Mouse (Mus musculus) heart, embryonic 12.5 days (tissue): ENCODE results near the gene Pafah1b3. TPM values are rescaled to one million over a fixed set of nuclear protein-coding genes. Genes with fewer than 3 reads are reported as not detected.
"Not testable (repeated sequence)": the region's sequence is repeated elsewhere in the genome, so short reads cannot be mapped to it uniquely, and the experiment has no call there.

ENCODE experiments used
- ATAC-seq: fragments of 200-750 bp; cut with Nextera tagmentation; 2 replicates; pipeline ENCODE4 v1.8.0; 2017; ENCODE audit warnings: moderate TSS enrichment, moderate library complexity; ENCODE audit not compliant: insufficient number of reproducible peaks, low FRiP score
- H3K27ac ChIP-seq: fragments of 300-500 bp; sonication (generic); 2 replicates; pipeline ENCODE4 v1.5.1; 2016; ENCODE audit warnings: mild to moderate bottlenecking, moderate library complexity; ENCODE audit not compliant: poor library complexity, severe bottlenecking
- H3K27me3 ChIP-seq: fragments of 300-500 bp; sonication (generic); replicated peaks from 2 replicates; pipeline ENCODE4 v1.6.1; 2016; ENCODE audit warnings: mild to moderate bottlenecking, moderate library complexity
- H3K36me3 ChIP-seq: fragments of 300-500 bp; sonication (generic); 2 replicates; pipeline ENCODE4 v1.6.1; 2016; ENCODE audit warnings: mild to moderate bottlenecking, moderate library complexity
- H3K4me1 ChIP-seq: fragments of 300-500 bp; sonication (generic); replicated peaks from 2 replicates; pipeline ENCODE4 v1.6.1; 2016; ENCODE audit warnings: mild to moderate bottlenecking
- H3K4me2 ChIP-seq: fragments of 300-500 bp; sonication (generic); 2 replicates; pipeline ENCODE4 v1.6.1; 2016; ENCODE audit warnings: mild to moderate bottlenecking, moderate library complexity
- H3K4me3 ChIP-seq: fragments of 300-500 bp; sonication (generic); 2 replicates; pipeline ENCODE4 v1.5.1; 2016; ENCODE audit warnings: mild to moderate bottlenecking
- H3K9ac ChIP-seq: fragments of 300-500 bp; sonication (generic); 2 replicates; pipeline ENCODE4 v1.6.1; 2016; ENCODE audit warnings: mild to moderate bottlenecking, moderate library complexity
- H3K9me3 ChIP-seq: fragments of 300-500 bp; sonication (generic); replicated peaks from 2 replicates; pipeline ENCODE4 v1.6.1; 2016; ENCODE audit warnings: mild to moderate bottlenecking, moderate library complexity
- WGBS: fragments of 180-500 bp; shearing (Covaris S2); methylation state at CpG from one replicate; pipeline ENCODE4 v1.1.7; 2016; 5-methylcytosine and 5-hydroxymethylcytosine counted together
- polyA plus RNA-seq: library from polyadenylated mRNA; unstranded; fragments of >200 nt; fragmentation: Nextera tagmentation; extraction: Ambion mirVana; gene quantifications from 2 replicates; pipeline ENCODE4 v1.2.1, GENCODE M21; 2016

Pafah1b3 gene
- polyA plus RNA-seq, 1 experiment from 2014 or later, result 131 TPM

DNA sequence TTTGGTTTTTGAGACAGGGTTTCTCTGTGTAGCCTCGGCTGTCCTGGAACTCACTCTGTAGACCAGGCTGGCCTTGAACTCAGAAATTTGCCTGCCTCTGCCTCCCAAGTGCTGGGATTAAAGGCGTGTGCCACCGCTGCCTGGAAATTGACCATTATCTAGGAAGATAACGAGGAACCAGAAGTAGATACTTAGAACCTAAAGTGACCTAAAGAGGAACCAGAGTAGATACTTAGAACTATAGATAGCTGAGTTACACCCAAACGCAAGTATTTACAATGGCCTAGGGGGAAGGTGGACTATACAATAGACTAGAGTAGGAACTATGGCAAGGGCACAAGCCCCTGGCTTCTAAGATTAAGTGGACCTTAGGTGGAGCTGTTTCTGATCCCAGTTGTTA, 32.0 kb downstream of the Pafah1b3 start:
- H3K4me2 ChIP-seq, H3K9me3 ChIP-seq, H3K27me3 ChIP-seq, H3K36me3 ChIP-seq, H3K27ac ChIP-seq, H3K4me3 ChIP-seq, H3K9ac ChIP-seq, ATAC-seq: not testable (repeated sequence)
- peaks cover 24% of the 10 kb centered on the region for H3K4me1 ChIP-seq
- WGBS, result 61% methylated on average over 5 of the region's 5 CpGs

DNA sequence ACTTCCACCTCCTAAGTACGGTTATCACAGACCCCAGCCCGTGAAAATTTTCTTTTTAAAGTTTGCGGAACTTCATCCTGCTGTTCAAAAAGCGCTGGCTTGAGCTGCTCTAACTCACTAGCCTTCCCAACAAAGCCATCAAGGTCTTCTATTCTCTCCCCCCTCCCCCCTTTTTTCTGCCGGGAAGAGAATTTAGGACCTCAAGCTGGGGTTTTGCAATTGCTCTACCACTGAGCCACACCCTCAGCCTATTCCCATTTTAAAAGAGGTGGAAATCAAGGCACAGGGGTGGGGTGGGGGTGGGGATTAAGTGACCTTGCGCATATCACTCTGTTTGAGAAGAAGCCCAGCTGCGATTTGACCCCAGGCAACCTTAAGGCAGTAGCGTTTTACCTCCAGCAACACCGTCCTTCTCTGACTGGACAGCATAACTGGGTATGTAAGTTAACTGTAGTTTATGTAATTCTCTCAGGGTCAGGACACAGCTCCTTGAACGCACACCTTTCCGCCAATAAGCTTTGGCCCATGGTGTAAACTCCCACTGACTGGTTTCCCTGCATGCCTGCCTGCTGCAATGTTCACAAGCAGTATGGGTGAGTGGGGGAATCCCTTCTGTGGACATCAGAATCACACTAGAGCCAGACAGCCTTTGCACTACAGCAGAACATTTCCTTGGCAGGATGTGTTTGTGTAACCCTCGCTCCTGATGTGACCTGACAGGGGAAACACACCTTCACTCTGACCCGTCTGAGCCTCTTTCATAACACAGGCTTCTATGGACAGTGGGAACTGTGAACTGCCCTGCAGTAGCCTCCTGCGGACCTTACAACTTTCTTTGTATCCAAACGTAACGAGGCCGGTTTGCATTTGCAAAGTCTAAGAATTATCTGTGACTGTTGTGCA, 33.6 kb downstream of the Pafah1b3 start:
- no peak overlapping the region for H3K27ac ChIP-seq
- H3K4me3 ChIP-seq, result no peak overlapping the region
- H3K9me3 ChIP-seq, result no peaks in the 10 kb centered on the region
- H3K4me2 ChIP-seq, result no peak overlapping the region
- no peaks in the 10 kb centered on the region for H3K36me3 ChIP-seq
- H3K9ac ChIP-seq, result no peak overlapping the region
- 30% methylated on average over 17 of the region's 17 CpGs for WGBS
- no peaks in the 10 kb centered on the region for H3K27me3 ChIP-seq
- no peak for ATAC-seq
- peaks cover 11% of the 10 kb centered on the region for H3K4me1 ChIP-seq

DNA sequence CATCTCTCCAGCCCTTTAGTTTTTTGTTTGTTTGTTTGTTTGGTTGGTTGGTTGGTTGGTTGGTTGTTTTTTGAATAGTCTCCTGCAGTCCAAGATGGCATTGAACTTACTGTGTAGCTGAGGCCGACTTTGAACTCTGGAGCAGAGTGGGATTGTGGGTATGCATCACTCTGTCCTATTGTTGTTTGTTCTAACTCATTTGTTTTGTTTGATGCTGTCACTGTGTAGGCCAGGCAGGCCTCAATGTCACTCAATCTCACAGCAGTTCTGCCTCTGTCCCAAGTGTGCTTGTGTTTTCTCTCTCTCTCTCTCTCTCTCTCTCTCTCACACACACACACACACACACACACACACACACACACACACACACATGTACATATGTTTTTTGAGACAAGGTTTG, 35.9 kb downstream of the Pafah1b3 start:
- no peak overlapping the region for H3K9ac ChIP-seq
- H3K36me3 ChIP-seq, result no peaks in the 10 kb centered on the region
- WGBS, result 82% methylated on average over 1 of the region's 1 CpGs
- no peak overlapping the region for H3K27ac ChIP-seq
- H3K4me3 ChIP-seq, result no peak overlapping the region
- H3K4me2 ChIP-seq, result no peak overlapping the region
- H3K9me3 ChIP-seq, result no peaks in the 10 kb centered on the region
- peaks cover 4% of the 10 kb centered on the region; the same call in 1 of the 2 replicates for H3K4me1 ChIP-seq
- no peaks in the 10 kb centered on the region for H3K27me3 ChIP-seq
- ATAC-seq, result no peak

DNA sequence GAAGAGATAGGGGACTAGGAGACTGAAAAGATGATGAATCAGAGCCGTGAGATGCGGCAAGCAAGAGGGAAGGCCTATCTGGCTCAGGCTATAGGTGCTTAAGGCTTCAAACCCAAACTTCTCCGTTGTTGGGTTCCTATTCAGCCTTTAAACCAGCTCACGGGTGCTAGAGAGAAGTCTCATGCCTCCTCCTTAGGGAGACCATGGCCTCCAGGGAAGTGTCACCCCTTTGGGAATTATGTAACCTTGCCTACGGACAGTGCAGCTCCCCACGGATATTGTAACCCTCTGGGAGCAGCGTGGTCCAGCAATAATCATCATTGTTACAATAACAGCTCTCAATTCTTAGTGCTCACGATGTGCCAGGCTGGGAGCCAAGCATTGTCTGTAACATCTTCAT, 46.0 kb downstream of the Pafah1b3 start:
- H3K4me1 ChIP-seq, result peaks cover 28% of the 10 kb centered on the region
- H3K9me3 ChIP-seq, result no peaks in the 10 kb centered on the region
- H3K4me2 ChIP-seq, result peak overlapping the region; percentile 96
- no peaks in the 10 kb centered on the region for H3K36me3 ChIP-seq
- H3K27me3 ChIP-seq, result no peaks in the 10 kb centered on the region
- ATAC-seq, result no peak
- peak overlapping the region; percentile 98 for H3K27ac ChIP-seq
- peak overlapping the region; percentile 95 for H3K4me3 ChIP-seq
- peak overlapping the region; percentile 97 for H3K9ac ChIP-seq
- WGBS, result 23% methylated on average over 8 of the region's 8 CpGs

DNA sequence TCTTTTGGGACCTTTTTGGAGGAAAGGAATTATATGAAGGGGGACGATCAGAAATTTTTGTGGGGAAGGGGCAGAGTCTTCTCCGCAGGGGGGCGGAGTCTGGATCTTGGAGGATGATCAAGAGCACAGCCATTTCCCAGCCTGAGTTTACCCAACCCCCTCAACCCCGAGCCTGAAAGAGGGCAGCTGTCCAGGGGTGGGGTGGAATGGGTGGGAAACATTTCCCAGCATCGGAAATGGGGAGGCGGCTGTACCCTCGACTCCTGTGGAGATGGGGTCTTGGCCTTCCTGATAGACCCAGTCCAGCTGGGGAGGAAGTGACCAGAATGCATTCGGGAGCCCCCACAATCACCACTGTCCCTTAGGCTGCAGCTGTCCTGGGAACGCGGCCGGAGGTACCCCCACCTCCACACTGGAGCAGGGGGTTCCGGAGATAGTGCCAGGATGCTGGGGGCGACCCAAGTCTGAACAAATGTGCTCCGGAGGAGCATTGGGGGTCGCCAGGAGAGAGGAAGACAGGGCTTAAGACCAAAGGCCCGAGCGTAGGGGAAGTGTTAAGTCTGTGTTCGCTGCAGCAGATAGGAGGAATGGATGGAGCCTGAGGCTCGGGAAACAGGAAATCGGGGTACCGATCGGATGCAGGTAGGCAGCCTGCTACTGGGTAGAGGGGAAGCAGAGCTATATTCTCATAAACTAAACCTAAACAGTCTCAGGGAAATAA, 46.6 kb downstream of the Pafah1b3 start:
- WGBS, result 3% methylated on average over 22 of the region's 22 CpGs
- peak overlapping the region; percentile 95 for H3K4me3 ChIP-seq

DNA sequence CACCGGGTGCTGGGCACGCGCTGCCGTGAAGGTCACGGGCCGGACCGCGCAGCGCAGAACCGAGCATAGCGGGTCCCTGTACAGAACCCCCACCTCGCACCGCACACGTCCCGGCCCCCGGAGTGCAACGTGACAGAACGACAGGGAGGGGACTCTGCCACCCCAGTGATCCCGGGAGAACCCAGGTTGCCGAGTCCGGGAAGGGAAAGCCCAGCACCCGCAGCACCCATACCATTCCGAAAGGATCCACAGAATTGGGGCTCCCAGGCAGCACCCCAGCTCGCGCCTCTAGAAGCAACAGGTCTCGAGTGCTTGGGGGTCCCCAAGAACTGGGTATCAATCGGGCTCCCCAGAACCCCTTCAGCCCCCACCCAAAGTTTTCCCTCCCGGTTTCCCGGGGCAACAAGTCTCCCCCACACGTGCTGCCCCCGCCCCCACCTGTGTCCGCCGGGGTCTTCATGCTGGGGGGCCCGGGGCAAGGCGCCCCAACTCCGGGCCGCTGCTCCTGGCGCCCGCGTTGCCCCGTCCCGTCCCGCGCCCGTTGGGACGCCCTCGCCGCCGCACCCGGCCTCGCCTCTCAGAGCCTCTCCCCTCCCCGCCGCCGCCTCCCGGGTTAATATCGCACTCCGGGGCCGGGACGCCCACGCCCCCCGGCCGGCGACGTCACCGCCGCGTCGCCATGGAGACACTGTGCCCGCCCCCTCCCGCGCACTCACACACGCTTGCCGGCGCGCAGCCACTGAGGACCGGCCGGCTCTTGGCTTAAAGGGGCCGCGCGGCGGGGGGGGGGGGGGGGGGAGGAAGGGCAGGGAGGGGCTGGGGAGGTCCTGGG, 47.4 kb downstream of the Pafah1b3 start, which contains the start of gene Erf:
Erf (minus strand) TSS at position 621 of the 832 bp plus-strand sequence.
- Histone ChIP-seq H3K27ac (peak within 1 kb of the TSS; percentile 98), H3K4me2 (peak within 1 kb of the TSS; percentile 96), H3K4me3 (peak within 1 kb of the TSS; percentile 95), H3K9ac (peak within 1 kb of the TSS; percentile 97), H3K27me3 (no peaks in the 10 kb centered on the region), H3K9me3 (no peaks in the 10 kb centered on the region), H3K4me1 (peaks cover 42% of the 10 kb centered on the region), H3K36me3 (peaks cover 11% of the 10 kb centered on the region)
- WGBS, result under 1% methylated on average over 63 of the region's 81 CpGs
- peak; percentile 87 for ATAC-seq

More for the DNA sequence above, 46.6 kb downstream of the Pafah1b3 start:
- peaks cover 34% of the 10 kb centered on the region for H3K4me1 ChIP-seq
- ATAC-seq, result peak; percentile 26
- H3K4me2 ChIP-seq, result peak overlapping the region; percentile 96
- H3K9me3 ChIP-seq, result no peaks in the 10 kb centered on the region
- H3K27ac ChIP-seq, result peak overlapping the region; percentile 98
- peak overlapping the region; percentile 97 for H3K9ac ChIP-seq
- H3K36me3 ChIP-seq, result peaks cover 3% of the 10 kb centered on the region
- H3K27me3 ChIP-seq, result no peaks in the 10 kb centered on the region

DNA sequence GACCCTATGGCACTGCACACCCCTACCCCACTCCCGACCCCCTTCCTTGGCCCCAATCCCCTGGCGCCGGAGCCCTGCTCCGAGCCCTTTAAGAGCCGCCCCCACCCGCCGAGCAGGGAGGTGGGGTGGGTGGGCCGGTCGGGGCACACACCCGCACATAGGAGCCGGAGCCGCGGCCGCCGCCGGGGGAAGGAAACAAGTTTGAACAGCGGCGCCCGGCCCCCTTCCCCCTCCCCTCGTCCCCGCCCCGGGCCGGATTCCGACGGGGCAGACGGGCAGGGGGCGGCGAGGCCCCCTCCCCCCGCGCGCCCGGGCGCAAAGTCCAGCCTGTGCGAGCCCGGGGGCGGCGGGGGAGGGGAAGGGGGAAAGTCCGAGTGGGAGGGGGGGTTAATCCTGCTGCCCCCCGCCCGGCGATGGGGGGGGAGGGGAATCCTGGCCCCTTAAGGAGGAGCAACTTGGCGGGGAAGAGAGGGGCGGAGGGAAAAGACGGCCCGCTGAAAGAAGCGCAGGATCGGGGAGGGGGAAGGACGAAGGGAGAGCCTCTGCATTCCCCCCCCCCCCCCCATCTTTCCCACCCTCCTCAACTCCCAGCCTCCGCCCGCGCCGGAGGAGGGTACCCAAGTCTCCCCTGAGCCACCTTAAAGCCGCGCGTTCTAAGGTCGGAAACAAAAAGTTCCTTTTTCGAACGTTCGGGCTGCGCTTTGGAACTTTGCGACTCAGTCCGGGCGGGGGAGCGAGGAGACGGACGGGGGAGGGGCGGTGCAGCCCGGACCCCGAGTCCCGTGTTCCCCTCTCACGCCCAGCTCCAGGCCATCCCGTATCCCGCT, 48.3 kb downstream of the Pafah1b3 start:
- WGBS, result 1% methylated on average over 55 of the region's 73 CpGs

DNA sequence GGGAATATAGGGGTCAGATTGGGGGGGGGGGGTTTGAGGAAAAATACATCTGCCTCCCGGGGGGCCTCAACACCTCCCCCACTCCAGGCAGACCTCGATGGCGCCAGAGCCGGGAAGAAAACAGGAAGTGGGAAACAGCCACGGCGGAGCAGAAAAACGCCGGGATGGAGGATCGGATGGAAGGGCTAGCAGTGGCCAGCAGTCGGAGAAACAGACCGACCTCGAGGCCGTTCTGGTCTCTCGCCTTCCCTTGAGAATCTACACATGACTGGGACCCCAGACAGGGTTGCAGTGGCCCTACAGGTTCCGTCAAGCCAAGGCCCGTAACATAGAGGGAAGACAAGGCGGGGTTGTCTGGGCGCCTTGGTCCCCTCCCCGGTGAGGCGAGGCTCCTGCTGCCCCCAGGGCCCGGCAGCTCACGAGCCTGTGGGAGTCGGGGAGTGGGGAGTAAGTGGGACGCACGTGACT, 48.9 kb downstream of the Pafah1b3 start:
- WGBS, result under 1% methylated on average over 25 of the region's 25 CpGs
- H3K4me1 ChIP-seq, result peaks cover 57% of the 10 kb centered on the region

More for the DNA sequence above, 48.3 kb downstream of the Pafah1b3 start:
- Histone ChIP-seq H3K4me3 (peak overlapping the region; percentile 95), H3K36me3 (peaks cover 20% of the 10 kb centered on the region), H3K27ac (peak overlapping the region; percentile 98), H3K27me3 (no peaks in the 10 kb centered on the region), H3K9me3 (no peaks in the 10 kb centered on the region), H3K9ac (peak overlapping the region; percentile 97), H3K4me1 (peaks cover 51% of the 10 kb centered on the region), H3K4me2 (peak overlapping the region; percentile 96)
- peak; percentile 51 for ATAC-seq

DNA sequence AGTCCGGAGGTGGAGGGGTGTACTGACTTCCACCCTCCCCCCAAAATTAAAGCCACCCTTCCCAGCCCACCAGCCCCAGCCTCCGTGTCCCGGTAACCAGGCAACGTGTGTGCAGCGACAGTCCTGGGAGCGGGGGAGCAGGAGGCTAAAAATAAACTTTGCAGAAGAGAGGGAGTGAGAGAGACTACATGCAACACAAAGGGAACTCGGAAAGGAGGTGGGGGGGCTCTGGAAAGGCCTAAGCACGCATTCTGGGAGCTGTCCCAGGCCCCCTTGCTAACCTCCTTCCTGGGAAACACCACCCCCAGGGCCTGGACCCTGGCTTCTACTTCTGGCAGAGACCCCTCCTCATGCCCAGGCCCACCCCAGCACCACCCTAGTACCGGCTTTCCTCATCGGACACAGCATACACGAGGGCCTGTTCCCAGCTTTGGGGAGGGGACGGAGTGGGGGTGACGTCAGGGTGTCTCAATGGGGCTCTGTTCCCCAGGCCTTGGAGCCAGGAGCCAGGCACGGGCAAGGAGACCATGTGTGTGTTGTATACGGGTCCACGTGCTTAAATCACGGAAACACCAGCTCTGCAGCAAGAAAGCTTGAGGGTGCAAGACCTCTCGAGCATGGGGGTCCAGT, 49.7 kb downstream of the Pafah1b3 start:
- Histone ChIP-seq H3K9me3 (no peaks in the 10 kb centered on the region), H3K9ac (peak overlapping the region; percentile 97), H3K4me2 (peak overlapping the region; percentile 96), H3K4me3 (peak overlapping the region; percentile 95), H3K36me3 (peaks cover 34% of the 10 kb centered on the region), H3K4me1 (peaks cover 64% of the 10 kb centered on the region), H3K27me3 (no peaks in the 10 kb centered on the region), H3K27ac (peak overlapping the region; percentile 98)
- WGBS, result 2% methylated on average over 18 of the region's 18 CpGs
- ATAC-seq, result 0 out of 2 replicates have a peak, but pooled peaks have one; percentile 5

More for the DNA sequence above, 48.9 kb downstream of the Pafah1b3 start:
- Histone ChIP-seq H3K27me3 (no peaks in the 10 kb centered on the region), H3K4me2 (peak overlapping the region; percentile 96), H3K27ac (peak overlapping the region; percentile 98), H3K9ac (peak overlapping the region; percentile 97), H3K4me3 (peak overlapping the region; percentile 95), H3K36me3 (peaks cover 26% of the 10 kb centered on the region), H3K9me3 (no peaks in the 10 kb centered on the region)
- peak; percentile 13 for ATAC-seq
